Mouse (Mus musculus): ENCODE results near the gene Lpgat1. TPM values are rescaled to one million over a fixed set of nuclear protein-coding genes. Genes with fewer than 3 reads are reported as not detected.

Lpgat1 gene
- polyA plus RNA-seq, 1 experiment from 2014 or later: 34.9 TPM

Other genes starting within 250 kb of the Lpgat1 start
- gene Dtl, start 142.3 kb upstream of the Lpgat1 start, polyA plus RNA-seq (2015; fragmentation: Nextera tagmentation; extraction: Ambion mirVana): 9.0 and 9.2 TPM in 2 replicates
- gene Ints7, start 142.2 kb upstream of the Lpgat1 start, polyA plus RNA-seq (2015; fragmentation: Nextera tagmentation; extraction: Ambion mirVana): 34.1 and 36.7 TPM in 2 replicates
- gene Nek2, start 103.6 kb downstream of the Lpgat1 start, polyA plus RNA-seq (2015; fragmentation: Nextera tagmentation; extraction: Ambion mirVana): 8.6 and 11.1 TPM in 2 replicates
- 4.2 and 4.5 TPM in 2 replicates for gene Slc30a1, start 188.9 kb downstream of the Lpgat1 start, polyA plus RNA-seq (2015; fragmentation: Nextera tagmentation; extraction: Ambion mirVana)